Mouse (Mus musculus): ENCODE data around the gene Ackr3. TPM values are rescaled to one million over a fixed set of nuclear protein-coding genes. Genes with fewer than 3 reads are reported as not detected.

Ackr3 gene
- total and polyA plus RNA-seq, 3 experiments = 13.1 to 34.4 (median 23.1) TPM

GRCm38 (mm10) chr1:90220844-90221243, 17.1 kb downstream of the Ackr3 start:
- Histone ChIP-seq H3K4me3 (replicated peaks in 1 of 3; ENCODE audit: low read depth in 2 of 3, low read length in 2 of 3, poor library complexity in 1 of 3) (no peak overlapping the region), H3K79me2 (replicated peaks; ENCODE audit: control insufficient read depth, extremely low read depth, insufficient read depth, poor library complexity, severe bottlenecking) (no peaks in the 10 kb centered on the region), H3K9me3 (replicated peaks; ENCODE audit: low read length) (peaks cover 6% of the 10 kb centered on the region), H3K9ac (ENCODE audit: insufficient read depth, low read depth) (no peak overlapping the region), H3K27me3 (replicated peaks) (no peaks in the 10 kb centered on the region), H3K4me1 (ENCODE audit: control insufficient read depth in 1 of 2, insufficient read depth in 2 of 2) (peaks cover 37 to 81% of the 10 kb centered on the region in 2 experiments), H3K4me2 (ENCODE audit: insufficient read depth, low read depth, poor library complexity, severe bottlenecking) (no peak overlapping the region), H3K36me3 (replicated peaks in 1 of 2; ENCODE audit: control insufficient read depth in 1 of 2, insufficient read depth in 1 of 2, low read length in 1 of 2) (peaks cover under 1 to 12% of the 10 kb centered on the region in 2 experiments), H3K27ac (ENCODE audit: insufficient read depth, low read depth) (no peak overlapping the region)
- in situ Hi-C loops (cut with MboI; ENCODE audit: low pct_ligation_motif_present, low pct_unique_long_range_greater_than_20kb, low sequenced_read_pairs) = no loop called here
- TF ChIP-seq E2F4 (IDR thresholded peaks at IDR 0.05; ENCODE audit: insufficient replicate concordance, low read depth, low read length) (no peak), MXI1 (IDR thresholded peaks at IDR 0.05; ENCODE audit: low read depth, low read length) (no peak), BHLHE40 (IDR thresholded peaks at IDR 0.05; ENCODE audit: low read depth, low read length) (no peak), SIN3A (IDR thresholded peaks at IDR 0.05; ENCODE audit: low read length) (no peak), NRF1 (IDR thresholded peaks at IDR 0.05; ENCODE audit: low read depth, low read length) (no peak), ZC3H11A (IDR thresholded peaks at IDR 0.05; ENCODE audit: low read depth, low read length) (no peak), RCOR1 (conservative IDR thresholded peaks at IDR 0.05; ENCODE audit: low read depth, low read length) (no peak), MAZ (IDR thresholded peaks at IDR 0.05; ENCODE audit: low read depth, low read length) (no peak), ZMIZ1 (IDR thresholded peaks at IDR 0.05; ENCODE audit: low read depth, low read length) (no peak), JUND (conservative IDR thresholded peaks at IDR 0.05; ENCODE audit: low read depth, low read length) (no peak), ETS1 (conservative IDR thresholded peaks at IDR 0.05; ENCODE audit: low read depth, low read length) (no peak), ZKSCAN1 (IDR thresholded peaks at IDR 0.05; ENCODE audit: borderline replicate concordance, low read depth, low read length) (no peak), POLR2A (IDR thresholded peaks at IDR 0.05; ENCODE audit: low read depth, low read length) (no peak), TCF12 (IDR thresholded peaks at IDR 0.05; ENCODE audit: low read depth, low read length) (no peak), USF2 (conservative IDR thresholded peaks at IDR 0.05; ENCODE audit: low read depth, low read length) (no peak), UBTF (IDR thresholded peaks at IDR 0.05; ENCODE audit: low read depth, low read length) (no peak), MEF2A (IDR thresholded peaks at IDR 0.05; ENCODE audit: borderline replicate concordance, low read depth, low read length) (no peak), HCFC1 (IDR thresholded peaks at IDR 0.05; ENCODE audit: low read depth, low read length) (no peak), ELF1 (IDR thresholded peaks at IDR 0.05; ENCODE audit: low read depth, low read length) (no peak)
- dilution Hi-C loops (cut with MboI; ENCODE audit: extremely low pct_ligation_motif_present, extremely low pct_unique_long_range_greater_than_20kb, low sequenced_read_pairs) = no loop called here
- no peak for DNase-seq (ENCODE audit: extremely low read depth)

- Histone ChIP-seq H3K27ac (ENCODE audit: insufficient read depth, low read depth) (no peak overlapping the region), H3K4me1 (ENCODE audit: control insufficient read depth in 1 of 2, insufficient read depth in 2 of 2) (peaks cover 29 to 72% of the 10 kb centered on the region in 2 experiments), H3K9me3 (replicated peaks; ENCODE audit: low read length) (peaks cover 6% of the 10 kb centered on the region), H3K4me3 (replicated peaks in 1 of 3; ENCODE audit: low read depth in 2 of 3, low read length in 2 of 3, poor library complexity in 1 of 3) (no peak overlapping the region), H3K79me2 (replicated peaks; ENCODE audit: control insufficient read depth, extremely low read depth, insufficient read depth, poor library complexity, severe bottlenecking) (no peaks in the 10 kb centered on the region), H3K27me3 (replicated peaks) (no peaks in the 10 kb centered on the region), H3K36me3 (replicated peaks in 1 of 2; ENCODE audit: control insufficient read depth in 1 of 2, insufficient read depth in 1 of 2, low read length in 1 of 2) (peaks cover 0 to 10% of the 10 kb centered on the region in 2 experiments), H3K9ac (ENCODE audit: insufficient read depth, low read depth) (no peak overlapping the region), H3K4me2 (ENCODE audit: insufficient read depth, low read depth, poor library complexity, severe bottlenecking) (no peak overlapping the region)
- dilution Hi-C loops (cut with MboI; ENCODE audit: extremely low pct_ligation_motif_present, extremely low pct_unique_long_range_greater_than_20kb, low sequenced_read_pairs) = no loop called here
- DNase-seq (ENCODE audit: extremely low read depth) = no peak
- no peak for TF ChIP-seq RAD21 (IDR thresholded peaks at IDR 0.05; ENCODE audit: low read depth, low read length)
- no peak for TF ChIP-seq POLR2AphosphoS2 (IDR thresholded peaks at IDR 0.05; ENCODE audit: low read depth, low read length)
- TF ChIP-seq TBP (conservative IDR thresholded peaks at IDR 0.05; ENCODE audit: low read depth, low read length) = no peak
- TF ChIP-seq E2F4 (IDR thresholded peaks at IDR 0.05; ENCODE audit: insufficient replicate concordance, low read depth, low read length) = no peak
- TF ChIP-seq MEF2A (IDR thresholded peaks at IDR 0.05; ENCODE audit: borderline replicate concordance, low read depth, low read length) = no peak
- no peak for TF ChIP-seq IRF4 (IDR thresholded peaks at IDR 0.05; ENCODE audit: low read depth, low read length)
- TF ChIP-seq MAX (IDR thresholded peaks at IDR 0.05; ENCODE audit: low read length) = no peak
- TF ChIP-seq MAFK (IDR thresholded peaks at IDR 0.05; ENCODE audit: insufficient replicate concordance, low read length) = no peak
- TF ChIP-seq MYC (IDR thresholded peaks at IDR 0.05; ENCODE audit: low read depth, low read length) = no peak
- no peak for TF ChIP-seq ZKSCAN1 (IDR thresholded peaks at IDR 0.05; ENCODE audit: borderline replicate concordance, low read depth, low read length)
- TF ChIP-seq TCF12 (IDR thresholded peaks at IDR 0.05; ENCODE audit: low read depth, low read length) = no peak
- no peak for TF ChIP-seq NELFE (IDR thresholded peaks at IDR 0.05; ENCODE audit: low read depth, low read length)
- no peak for TF ChIP-seq USF2 (conservative IDR thresholded peaks at IDR 0.05; ENCODE audit: low read depth, low read length)
- TF ChIP-seq GABPA (IDR thresholded peaks at IDR 0.05; ENCODE audit: insufficient replicate concordance, low read depth, low read length) = no peak
- no peak for TF ChIP-seq UBTF (IDR thresholded peaks at IDR 0.05; ENCODE audit: low read depth, low read length)
- TF ChIP-seq MXI1 (IDR thresholded peaks at IDR 0.05; ENCODE audit: low read depth, low read length) = no peak
- TF ChIP-seq POLR2A (IDR thresholded peaks at IDR 0.05; ENCODE audit: low read depth, low read length) = no peak
- no peak for TF ChIP-seq JUN (IDR thresholded peaks at IDR 0.05; ENCODE audit: insufficient read depth, low read depth, low read length)
- TF ChIP-seq USF1 (IDR thresholded peaks at IDR 0.05; ENCODE audit: low read depth, low read length) = no peak
- TF ChIP-seq MAZ (IDR thresholded peaks at IDR 0.05; ENCODE audit: low read depth, low read length) = no peak
- in situ Hi-C loops (cut with MboI; ENCODE audit: low pct_ligation_motif_present, low pct_unique_long_range_greater_than_20kb, low sequenced_read_pairs) = no loop called here
Observed at GRCm38 (mm10) chr1:90221811-90222361, 18.1 kb downstream of the Ackr3 start.

All from CH12.LX (cell line).